Mouse (Mus musculus): ENCODE measurements around the gene Ryr3. TPM values are rescaled to one million over a fixed set of nuclear protein-coding genes. Genes with fewer than 3 reads are reported as not detected.

Gene Ryr3
- polyA plus RNA-seq, 1 experiment from 2014 or later: 3.6 TPM

DNA sequence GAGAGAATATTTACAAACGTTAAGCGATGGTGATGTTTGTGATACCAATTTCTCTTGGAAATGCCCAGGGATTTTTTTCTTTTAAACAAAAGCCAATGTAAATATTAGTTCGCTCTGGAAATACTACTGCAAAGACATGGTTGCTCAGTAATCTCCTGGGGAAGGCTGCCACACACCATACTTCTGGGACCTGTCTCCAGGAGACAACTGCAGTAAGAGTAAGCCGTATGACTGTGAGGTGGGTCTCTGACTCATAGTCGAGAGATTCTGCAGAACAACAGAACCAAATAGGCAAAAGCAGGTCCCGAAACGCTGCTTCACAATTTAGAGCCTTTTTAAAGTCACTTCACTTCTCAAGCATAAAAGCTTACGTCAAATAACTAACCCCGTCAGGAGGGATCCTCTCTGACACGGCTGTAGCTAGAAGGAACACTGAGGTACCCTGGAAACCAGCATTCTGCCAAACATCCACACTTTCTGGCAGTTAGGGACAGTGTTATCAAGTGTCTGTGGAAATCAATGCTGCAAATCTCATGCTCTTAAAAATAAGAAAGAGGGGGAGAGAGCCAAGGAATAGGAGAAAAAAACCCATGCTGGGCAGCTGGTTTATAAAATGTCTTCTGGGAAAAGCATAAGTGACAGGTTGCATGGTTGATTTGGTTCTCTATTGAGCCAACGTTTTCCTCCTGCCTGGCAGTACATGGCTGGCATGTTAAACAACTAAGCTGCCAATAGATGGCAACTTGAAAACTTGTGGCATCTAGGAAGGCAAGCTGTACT, 207.7 kb downstream of the Ryr3 start:
- Histone ChIP-seq H3K4me2 (no peak overlapping the region), H3K27me3 (replicated peaks) (no peaks in the 10 kb centered on the region), H3K27ac (no peak overlapping the region), H3K36me3 (no peaks in the 10 kb centered on the region), H3K9ac (no peak overlapping the region), H3K4me3 (replicated peaks) (no peak overlapping the region), H3K4me1 (no peaks in the 10 kb centered on the region), H3K9me3 (no peaks in the 10 kb centered on the region)
- ATAC-seq (ENCODE audit: insufficient read depth, low FRiP score, low read depth): no peak
- 49% methylated on average over 11 of the region's 11 CpGs for WGBS

- Histone ChIP-seq H3K4me2 (no peak overlapping the region), H3K9me3 (no peaks in the 10 kb centered on the region), H3K9ac (no peak overlapping the region), H3K27me3 (replicated peaks) (no peaks in the 10 kb centered on the region), H3K4me1 (no peaks in the 10 kb centered on the region), H3K27ac (no peak overlapping the region), H3K36me3 (no peaks in the 10 kb centered on the region), H3K4me3 (replicated peaks) (no peak overlapping the region)
- no peak for ATAC-seq (ENCODE audit: insufficient read depth, low FRiP score, low read depth)
- 86% methylated on average over 3 of the region's 3 CpGs for whole genome bisulfite sequencing
Measured at GRCm38 (mm10) chr2:112998498-112998897, 218.4 kb downstream of the Ryr3 start.

DNA sequence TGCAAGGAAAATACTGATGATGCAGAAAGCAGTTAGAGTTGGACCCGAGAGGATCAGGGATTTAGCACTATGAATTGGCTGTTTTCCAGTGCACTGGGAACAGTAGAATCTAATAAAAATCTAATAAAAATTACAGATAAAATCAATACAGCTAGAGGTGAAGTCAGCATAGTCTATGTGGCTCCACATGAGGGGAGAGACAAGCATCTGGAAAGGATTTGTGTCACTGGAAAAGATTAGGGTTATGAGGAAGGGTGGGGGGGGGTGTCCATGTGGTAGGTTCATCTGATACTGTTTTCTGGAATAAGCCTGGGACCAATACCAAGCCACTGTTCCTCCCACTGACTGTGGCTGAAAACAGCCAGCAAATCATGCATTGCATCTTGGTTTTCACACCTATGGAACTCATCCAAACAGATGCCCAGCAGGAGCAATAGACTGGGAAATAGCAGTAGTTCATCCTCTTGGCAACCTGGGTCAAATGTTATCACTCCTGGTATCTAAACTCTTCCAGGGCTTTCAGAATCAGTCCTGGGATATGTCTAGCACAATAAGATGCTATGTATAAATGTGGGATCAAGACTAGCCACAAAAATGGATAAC, 233.9 kb downstream of the Ryr3 start:
- H3K4me1 ChIP-seq: no peaks in the 10 kb centered on the region
- no peak overlapping the region for H3K4me3 ChIP-seq (replicated peaks)
- no peak for ATAC-seq (ENCODE audit: insufficient read depth, low FRiP score, low read depth)
- WGBS: 38% methylated on average over 1 of the region's 1 CpGs
- no peaks in the 10 kb centered on the region for H3K36me3 ChIP-seq
- H3K9ac ChIP-seq: no peak overlapping the region
- no peaks in the 10 kb centered on the region for H3K27me3 ChIP-seq (replicated peaks)
- no peak overlapping the region for H3K4me2 ChIP-seq
- H3K27ac ChIP-seq: no peak overlapping the region
- no peaks in the 10 kb centered on the region for H3K9me3 ChIP-seq

DNA sequence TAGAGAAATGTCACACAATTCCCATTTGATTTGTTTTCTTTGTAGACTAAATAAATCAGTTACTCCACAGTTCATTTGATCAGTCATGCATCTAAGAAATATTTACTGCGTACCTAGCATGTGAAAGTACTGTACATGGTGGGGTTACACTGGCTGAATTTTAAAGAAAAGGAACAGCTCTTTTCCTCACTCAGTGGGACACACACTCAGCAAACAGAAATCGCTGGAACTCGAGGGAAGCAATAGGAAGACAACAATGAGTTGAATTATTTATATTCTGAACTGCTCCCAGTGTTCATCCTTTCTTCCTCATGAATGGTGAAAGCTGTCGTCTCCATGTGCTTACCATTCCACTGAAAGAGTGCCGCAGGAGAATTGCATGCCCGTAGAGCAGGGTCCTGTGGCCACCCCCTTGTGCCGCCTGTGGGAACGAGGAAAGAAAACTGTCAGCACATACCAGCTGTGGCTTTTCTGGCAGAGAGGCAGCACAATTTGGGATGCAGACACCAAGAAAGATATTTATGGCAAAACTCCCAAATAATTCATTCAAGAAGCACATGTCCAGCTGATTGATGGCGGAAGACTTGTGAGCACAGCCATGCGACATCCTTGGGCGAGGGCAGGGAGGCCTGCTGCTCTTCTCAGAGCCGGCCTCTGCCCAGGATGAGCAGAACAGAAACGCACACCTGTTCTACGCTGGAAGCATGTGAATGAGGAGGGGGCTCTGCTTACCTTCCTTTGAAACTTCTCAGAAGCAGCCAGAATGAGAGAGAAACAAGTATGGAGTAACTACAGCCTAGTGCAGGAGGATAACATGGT, 249.9 kb downstream of the Ryr3 start:
- no peaks in the 10 kb centered on the region for H3K4me1 ChIP-seq
- WGBS: 75% methylated on average over 14 of the region's 14 CpGs
- H3K27me3 ChIP-seq (replicated peaks): no peaks in the 10 kb centered on the region
- no peak overlapping the region for H3K9ac ChIP-seq
- no peaks in the 10 kb centered on the region for H3K9me3 ChIP-seq
- ATAC-seq (ENCODE audit: insufficient read depth, low FRiP score, low read depth): no peak
- H3K4me3 ChIP-seq (replicated peaks): no peak overlapping the region
- no peak overlapping the region for H3K4me2 ChIP-seq
- no peak overlapping the region for H3K27ac ChIP-seq
- H3K36me3 ChIP-seq: no peaks in the 10 kb centered on the region

DNA sequence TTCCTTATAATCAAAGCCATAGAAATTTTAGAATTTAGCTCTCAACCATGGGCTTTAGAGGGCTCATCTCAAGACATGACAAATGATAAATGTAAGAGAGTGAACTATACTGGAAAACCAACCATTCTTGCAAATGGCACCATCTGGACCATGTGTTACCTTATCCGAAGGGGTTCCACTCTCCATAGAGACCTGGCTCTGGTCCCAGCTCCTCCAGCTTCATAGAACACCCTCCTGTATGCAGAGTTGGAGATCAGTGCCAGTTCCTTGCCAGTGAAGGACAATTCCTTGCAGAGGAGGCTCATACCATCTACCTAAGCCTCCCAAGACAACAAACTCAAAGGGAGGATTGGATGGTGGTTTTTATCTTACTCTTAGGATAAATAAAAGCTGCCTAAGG, 268.0 kb downstream of the Ryr3 start:
- 88% methylated on average over 1 of the region's 1 CpGs for WGBS
- no peaks in the 10 kb centered on the region for H3K27me3 ChIP-seq (replicated peaks)
- no peak overlapping the region for H3K9ac ChIP-seq
- H3K36me3 ChIP-seq: no peaks in the 10 kb centered on the region
- no peaks in the 10 kb centered on the region for H3K4me1 ChIP-seq
- no peaks in the 10 kb centered on the region for H3K9me3 ChIP-seq
- no peak for ATAC-seq (ENCODE audit: insufficient read depth, low FRiP score, low read depth)
- H3K4me3 ChIP-seq (replicated peaks): no peak overlapping the region
- no peak overlapping the region for H3K27ac ChIP-seq
- H3K4me2 ChIP-seq: no peak overlapping the region

DNA sequence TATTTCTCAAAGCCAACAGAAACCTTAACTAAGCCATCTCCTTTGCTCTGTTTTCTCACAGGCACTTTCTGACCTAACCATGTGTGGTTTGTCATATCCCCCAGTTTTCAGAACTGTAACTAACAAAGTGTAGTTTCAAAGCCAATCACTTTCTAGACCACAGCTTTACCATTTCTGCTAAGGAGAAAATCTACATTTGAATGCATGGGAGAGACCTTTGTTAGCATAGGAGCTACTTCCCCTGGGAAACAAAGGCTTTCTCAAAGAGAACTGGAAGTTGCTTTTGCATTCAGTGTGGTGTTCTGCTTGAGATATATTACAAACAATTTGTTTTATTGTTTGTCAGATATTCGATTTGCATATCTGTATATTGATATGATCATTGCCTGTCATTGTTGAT, 285.1 kb downstream of the Ryr3 start:
- ATAC-seq (ENCODE audit: insufficient read depth, low FRiP score, low read depth): no peak
- Histone ChIP-seq H3K4me3 (replicated peaks) (no peak overlapping the region), H3K36me3 (no peaks in the 10 kb centered on the region), H3K9ac (no peak overlapping the region), H3K4me2 (no peak overlapping the region), H3K27me3 (replicated peaks) (no peaks in the 10 kb centered on the region), H3K4me1 (no peaks in the 10 kb centered on the region), H3K9me3 (no peaks in the 10 kb centered on the region), H3K27ac (no peak overlapping the region)
- WGBS: 71% methylated on average over 1 of the region's 1 CpGs

DNA sequence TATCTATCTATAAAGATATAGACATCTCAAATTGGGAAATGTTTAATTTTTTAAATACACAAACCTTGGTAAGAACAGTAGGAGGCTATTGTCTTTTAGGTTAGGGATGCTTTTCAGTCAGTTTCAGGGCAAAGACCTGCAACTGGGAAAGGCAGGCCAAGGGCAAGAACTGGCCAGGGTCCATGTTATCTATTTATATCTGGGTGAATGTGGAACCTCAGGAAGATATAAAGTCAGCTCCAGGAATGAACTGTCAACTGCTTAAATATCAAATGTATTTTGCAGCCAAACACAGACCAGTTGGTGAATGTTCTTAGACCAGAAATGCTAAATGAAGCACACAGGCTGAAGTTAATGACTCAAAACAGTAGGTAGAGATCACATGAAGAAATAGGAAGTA, 303.1 kb downstream of the Ryr3 start:
- Histone ChIP-seq H3K27me3 (replicated peaks) (no peaks in the 10 kb centered on the region), H3K4me2 (no peak overlapping the region), H3K4me1 (no peaks in the 10 kb centered on the region), H3K9me3 (no peaks in the 10 kb centered on the region), H3K4me3 (replicated peaks) (no peak overlapping the region), H3K27ac (no peak overlapping the region), H3K9ac (no peak overlapping the region), H3K36me3 (no peaks in the 10 kb centered on the region)
- no peak for ATAC-seq (ENCODE audit: insufficient read depth, low FRiP score, low read depth)

DNA sequence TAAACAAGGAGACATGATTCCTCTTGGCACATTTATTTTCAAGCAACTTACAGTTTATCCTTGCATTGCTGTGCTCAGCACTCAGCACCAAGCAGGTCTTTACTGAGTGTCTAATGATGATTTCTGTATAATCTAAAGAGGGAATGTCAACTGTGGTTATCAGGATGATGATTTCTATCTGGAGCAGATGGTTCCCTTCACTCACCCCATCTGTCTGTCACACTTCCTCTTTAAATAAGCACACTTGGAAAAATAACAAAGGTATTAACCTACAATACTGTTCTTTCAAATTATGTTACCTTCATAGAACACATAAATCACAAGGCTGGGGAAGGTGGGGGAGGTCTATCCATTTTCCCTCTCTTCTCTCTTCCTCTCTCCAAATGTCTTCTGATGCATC, 304.3 kb downstream of the Ryr3 start:
- Histone ChIP-seq H3K9ac (no peak overlapping the region), H3K9me3 (no peaks in the 10 kb centered on the region), H3K4me2 (no peak overlapping the region), H3K27ac (no peak overlapping the region), H3K4me3 (replicated peaks) (no peak overlapping the region), H3K36me3 (no peaks in the 10 kb centered on the region), H3K27me3 (replicated peaks) (no peaks in the 10 kb centered on the region), H3K4me1 (no peaks in the 10 kb centered on the region)
- no peak for ATAC-seq (ENCODE audit: insufficient read depth, low FRiP score, low read depth)

GRCm38 (mm10) chr2:112910579-112910978, 306.3 kb downstream of the Ryr3 start:
- 74% methylated on average over 4 of the region's 4 CpGs for WGBS
- ATAC-seq (ENCODE audit: insufficient read depth, low FRiP score, low read depth): no peak

DNA sequence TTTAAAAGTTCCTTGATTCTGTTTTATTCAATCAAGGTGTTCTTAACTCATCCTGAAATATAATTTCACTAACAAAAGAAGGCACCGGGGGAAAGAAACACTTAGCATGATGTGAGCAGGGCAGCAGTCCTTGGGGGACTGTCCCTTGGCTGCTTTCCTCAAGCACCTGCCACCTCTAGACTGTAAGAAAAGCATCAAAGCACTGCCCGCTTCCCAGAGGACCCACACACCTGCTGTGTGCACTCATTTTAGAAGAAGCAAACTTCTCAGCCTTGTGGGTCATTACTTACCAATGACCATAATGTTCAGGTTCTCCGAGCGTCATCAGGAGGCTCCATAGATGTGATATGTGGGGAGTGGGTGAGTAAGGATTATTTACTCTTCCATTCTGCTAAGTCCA, 307.8 kb downstream of the Ryr3 start:
- no peak for ATAC-seq (ENCODE audit: insufficient read depth, low FRiP score, low read depth)
- no peak overlapping the region for H3K4me3 ChIP-seq (replicated peaks)
- H3K9me3 ChIP-seq: no peaks in the 10 kb centered on the region
- no peaks in the 10 kb centered on the region for H3K4me1 ChIP-seq
- no peak overlapping the region for H3K4me2 ChIP-seq
- H3K9ac ChIP-seq: no peak overlapping the region
- no peak overlapping the region for H3K27ac ChIP-seq
- 80% methylated on average over 4 of the region's 4 CpGs for WGBS
- no peaks in the 10 kb centered on the region for H3K27me3 ChIP-seq (replicated peaks)
- H3K36me3 ChIP-seq: no peaks in the 10 kb centered on the region

More at GRCm38 (mm10) chr2:112910579-112910978, 306.3 kb downstream of the Ryr3 start:
- Histone ChIP-seq H3K9me3 (no peaks in the 10 kb centered on the region), H3K4me1 (no peaks in the 10 kb centered on the region), H3K36me3 (no peaks in the 10 kb centered on the region), H3K27ac (no peak overlapping the region), H3K4me3 (replicated peaks) (no peak overlapping the region), H3K27me3 (replicated peaks) (no peaks in the 10 kb centered on the region), H3K4me2 (no peak overlapping the region), H3K9ac (no peak overlapping the region)

GRCm38 (mm10) chr2:112900747-112901146, 316.1 kb downstream of the Ryr3 start:
- Histone ChIP-seq H3K36me3 (no peaks in the 10 kb centered on the region), H3K9ac (no peak overlapping the region), H3K4me2 (no peak overlapping the region), H3K4me3 (replicated peaks) (no peak overlapping the region), H3K9me3 (no peaks in the 10 kb centered on the region), H3K27ac (no peak overlapping the region), H3K27me3 (replicated peaks) (no peaks in the 10 kb centered on the region), H3K4me1 (no peaks in the 10 kb centered on the region)
- 50% methylated on average over 5 of the region's 5 CpGs for WGBS
- ATAC-seq (ENCODE audit: insufficient read depth, low FRiP score, low read depth): no peak

DNA sequence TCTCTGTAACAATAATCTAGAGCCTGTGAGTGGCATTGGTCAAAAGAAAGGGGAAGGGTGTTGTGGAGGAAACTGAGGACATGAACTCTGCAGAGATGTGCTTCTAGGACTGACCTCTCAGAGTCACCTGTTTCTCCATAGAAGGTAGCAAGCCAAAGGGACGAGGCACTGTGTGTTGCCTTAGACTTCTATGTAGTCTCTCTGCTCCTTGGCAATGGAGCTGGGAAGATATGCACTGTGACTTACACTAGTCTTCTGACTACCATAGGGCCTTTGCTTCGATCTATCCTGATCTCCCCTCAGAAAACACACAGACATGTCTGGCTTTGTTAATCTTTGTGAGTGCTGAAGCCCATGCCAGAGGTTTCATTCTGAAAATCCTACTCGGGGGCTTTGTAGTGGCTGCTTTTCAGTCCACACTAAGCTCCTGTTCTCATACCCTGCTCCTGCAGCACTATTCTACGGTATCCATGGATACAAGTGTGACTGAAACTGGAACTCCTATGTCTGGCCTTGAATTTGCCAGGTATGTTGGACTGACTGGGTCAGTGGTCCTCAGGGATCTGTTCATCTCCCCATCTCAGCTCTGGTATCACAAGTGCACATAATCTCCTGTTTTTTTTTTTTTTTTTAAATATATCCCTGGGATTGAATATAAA, 332.3 kb downstream of the Ryr3 start:
- H3K9ac ChIP-seq: no peak overlapping the region
- no peak overlapping the region for H3K4me2 ChIP-seq
- no peak overlapping the region for H3K27ac ChIP-seq
- H3K4me3 ChIP-seq (replicated peaks): no peak overlapping the region
- WGBS: 66% methylated on average over 4 of the region's 4 CpGs
- no peaks in the 10 kb centered on the region for H3K36me3 ChIP-seq
- no peaks in the 10 kb centered on the region for H3K4me1 ChIP-seq
- ATAC-seq (ENCODE audit: insufficient read depth, low FRiP score, low read depth): no peak
- H3K27me3 ChIP-seq (replicated peaks): no peaks in the 10 kb centered on the region
- H3K9me3 ChIP-seq: no peaks in the 10 kb centered on the region
